Mouse (Mus musculus) embryonic facial prominence, embryonic 13.5 days (tissue): ENCODE results near the gene Mybph. TPM values are rescaled to one million over a fixed set of nuclear protein-coding genes. Genes with fewer than 3 reads are reported as not detected.

Experiments used
- ATAC-seq: fragments of 200-750 bp; cut with Nextera tagmentation; 2 replicates; pipeline ENCODE4 v1.8.0; 2017; ENCODE audit warnings: low read depth; ENCODE audit not compliant: insufficient number of reproducible peaks, insufficient read depth, low FRiP score, low TSS enrichment
- H3K27ac ChIP-seq: fragments of 300-500 bp; sonication (generic); 2 replicates; pipeline ENCODE4 v1.5.1; 2015; ENCODE audit warnings: moderate library complexity, mild to moderate bottlenecking, inconsistent platforms
- H3K27me3 ChIP-seq: fragments of 300-500 bp; sonication (generic); 2 replicates; pipeline ENCODE4 v1.6.1; 2015; ENCODE audit warnings: mild to moderate bottlenecking, inconsistent platforms
- H3K36me3 ChIP-seq: fragments of 300-500 bp; sonication (generic); 2 replicates; pipeline ENCODE4 v1.6.1; 2015; ENCODE audit warnings: mild to moderate bottlenecking, inconsistent platforms
- H3K4me1 ChIP-seq: fragments of 300-500 bp; sonication (generic); 2 replicates; pipeline ENCODE4 v1.6.1; 2015; ENCODE audit warnings: inconsistent platforms
- H3K4me2 ChIP-seq: fragments of 300-500 bp; sonication (generic); 2 replicates; pipeline ENCODE4 v1.6.1; 2015; ENCODE audit warnings: moderate library complexity, mild to moderate bottlenecking, inconsistent platforms
- H3K4me3 ChIP-seq: fragments of 300-500 bp; sonication (generic); 2 replicates; pipeline ENCODE4 v1.5.1; 2015; ENCODE audit warnings: mild to moderate bottlenecking, inconsistent platforms
- H3K9ac ChIP-seq: fragments of 300-500 bp; sonication (generic); 2 replicates; pipeline ENCODE4 v1.6.1; 2015; ENCODE audit warnings: mild to moderate bottlenecking, inconsistent platforms
- H3K9me3 ChIP-seq: fragments of 300-500 bp; sonication (generic); 2 replicates; pipeline ENCODE4 v1.6.1; 2016; ENCODE audit warnings: inconsistent platforms
- WGBS: fragments of 180-500 bp; shearing (Covaris S2); methylation state at CpG from one replicate; pipeline ENCODE4 v1.1.7; 2015; ENCODE audit warnings: mixed read lengths; 5-methylcytosine and 5-hydroxymethylcytosine counted together
- polyA plus RNA-seq: library from polyadenylated mRNA; unstranded; fragments of >200 nt; fragmentation: Nextera tagmentation; extraction: Ambion mirVana; gene quantifications from 2 replicates; pipeline ENCODE4 v1.2.1, GENCODE M21; 2015

Mybph gene
- polyA plus RNA-seq, 1 experiment from 2014 or later, result 9.9 TPM

GRCm38 (mm10) chr1:134215059-134215458, 21.8 kb downstream of the Mybph start:
- Histone ChIP-seq H3K4me1 (peaks cover 19% of the 10 kb centered on the region), H3K27ac (no peak overlapping the region), H3K9ac (no peak overlapping the region), H3K36me3 (no peaks in the 10 kb centered on the region), H3K4me3 (no peak overlapping the region), H3K9me3 (no peaks in the 10 kb centered on the region), H3K4me2 (no peak overlapping the region), H3K27me3 (no peaks in the 10 kb centered on the region)
- no peak for ATAC-seq
- WGBS, result 51% methylated on average over 7 of the region's 7 CpGs

GRCm38 (mm10) chr1:134215751-134216628, 22.7 kb downstream of the Mybph start:
- no peaks in the 10 kb centered on the region for H3K9me3 ChIP-seq
- no peaks in the 10 kb centered on the region for H3K27me3 ChIP-seq
- WGBS, result 32% methylated on average over 11 of the region's 11 CpGs
- H3K9ac ChIP-seq, result no peak overlapping the region
- no peak overlapping the region for H3K27ac ChIP-seq
- ATAC-seq, result no peak
- no peak overlapping the region for H3K4me3 ChIP-seq
- no peaks in the 10 kb centered on the region for H3K36me3 ChIP-seq
- H3K4me2 ChIP-seq, result no peak overlapping the region
- H3K4me1 ChIP-seq, result peaks cover 16% of the 10 kb centered on the region

GRCm38 (mm10) chr1:134216629-134216971, 23.4 kb downstream of the Mybph start:
- 85% methylated on average over 2 of the region's 2 CpGs for WGBS
- H3K27ac ChIP-seq, result no peak overlapping the region
- H3K9ac ChIP-seq, result no peak overlapping the region
- no peaks in the 10 kb centered on the region for H3K9me3 ChIP-seq
- H3K4me3 ChIP-seq, result no peak overlapping the region
- ATAC-seq, result no peak
- no peaks in the 10 kb centered on the region for H3K27me3 ChIP-seq
- H3K4me1 ChIP-seq, result peaks cover 10% of the 10 kb centered on the region
- H3K4me2 ChIP-seq, result no peak overlapping the region
- H3K36me3 ChIP-seq, result no peaks in the 10 kb centered on the region

GRCm38 (mm10) chr1:134217028-134217481, 23.8 kb downstream of the Mybph start:
- Histone ChIP-seq H3K4me2 (no peak overlapping the region), H3K27me3 (no peaks in the 10 kb centered on the region), H3K27ac (no peak overlapping the region), H3K9me3 (no peaks in the 10 kb centered on the region), H3K9ac (no peak overlapping the region), H3K36me3 (no peaks in the 10 kb centered on the region), H3K4me3 (no peak overlapping the region), H3K4me1 (peaks cover 6% of the 10 kb centered on the region)
- 61% methylated on average over 12 of the region's 12 CpGs for WGBS
- no peak for ATAC-seq

DNA sequence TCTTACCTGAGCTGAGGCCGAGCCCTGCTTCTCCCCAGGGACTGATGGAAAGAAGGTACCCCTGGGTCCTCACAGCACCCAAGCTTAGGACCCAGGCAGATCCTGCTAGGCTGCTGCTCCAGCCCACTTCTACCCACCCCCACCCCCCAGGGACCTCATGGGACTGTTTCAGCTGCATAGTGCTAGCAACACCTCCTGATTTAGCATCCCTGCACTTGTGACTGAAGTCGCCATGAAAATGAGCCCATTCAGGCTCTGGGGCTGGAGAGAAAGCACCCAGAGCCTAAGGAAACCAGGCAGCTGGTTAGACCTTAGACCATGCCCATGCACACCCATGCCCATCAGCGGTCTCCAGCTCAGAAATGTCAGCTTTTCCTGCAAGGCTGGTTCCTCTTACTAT, 24.7 kb downstream of the Mybph start:
- Histone ChIP-seq H3K36me3 (no peaks in the 10 kb centered on the region), H3K9ac (no peak overlapping the region), H3K4me2 (no peak overlapping the region), H3K4me1 (peaks cover 6% of the 10 kb centered on the region), H3K4me3 (no peak overlapping the region), H3K27me3 (no peaks in the 10 kb centered on the region), H3K27ac (no peak overlapping the region), H3K9me3 (no peaks in the 10 kb centered on the region)
- no peak for ATAC-seq
- WGBS, result 82% methylated on average over 3 of the region's 3 CpGs

- WGBS, result 83% methylated on average over 5 of the region's 5 CpGs
- H3K9ac ChIP-seq, result no peak overlapping the region
- peaks cover 6% of the 10 kb centered on the region for H3K4me1 ChIP-seq
- H3K36me3 ChIP-seq, result no peaks in the 10 kb centered on the region
- no peak for ATAC-seq
- no peaks in the 10 kb centered on the region for H3K27me3 ChIP-seq
- H3K4me2 ChIP-seq, result no peak overlapping the region
- no peaks in the 10 kb centered on the region for H3K9me3 ChIP-seq
- no peak overlapping the region for H3K4me3 ChIP-seq
- H3K27ac ChIP-seq, result no peak overlapping the region
Observed at GRCm38 (mm10) chr1:134219608-134220007, 26.4 kb downstream of the Mybph start.

- H3K4me3 ChIP-seq, result no peak overlapping the region
- H3K4me2 ChIP-seq, result no peak overlapping the region
- ATAC-seq, result no peak
- no peak overlapping the region for H3K27ac ChIP-seq
- WGBS, result 94% methylated on average over 1 of the region's 1 CpGs
- H3K36me3 ChIP-seq, result no peaks in the 10 kb centered on the region
- H3K9me3 ChIP-seq, result no peaks in the 10 kb centered on the region
- H3K27me3 ChIP-seq, result no peaks in the 10 kb centered on the region
- no peaks in the 10 kb centered on the region; the same call in 1 of the 2 replicates for H3K4me1 ChIP-seq
- no peak overlapping the region for H3K9ac ChIP-seq
Observed at GRCm38 (mm10) chr1:134221172-134221571, 27.9 kb downstream of the Mybph start.

DNA sequence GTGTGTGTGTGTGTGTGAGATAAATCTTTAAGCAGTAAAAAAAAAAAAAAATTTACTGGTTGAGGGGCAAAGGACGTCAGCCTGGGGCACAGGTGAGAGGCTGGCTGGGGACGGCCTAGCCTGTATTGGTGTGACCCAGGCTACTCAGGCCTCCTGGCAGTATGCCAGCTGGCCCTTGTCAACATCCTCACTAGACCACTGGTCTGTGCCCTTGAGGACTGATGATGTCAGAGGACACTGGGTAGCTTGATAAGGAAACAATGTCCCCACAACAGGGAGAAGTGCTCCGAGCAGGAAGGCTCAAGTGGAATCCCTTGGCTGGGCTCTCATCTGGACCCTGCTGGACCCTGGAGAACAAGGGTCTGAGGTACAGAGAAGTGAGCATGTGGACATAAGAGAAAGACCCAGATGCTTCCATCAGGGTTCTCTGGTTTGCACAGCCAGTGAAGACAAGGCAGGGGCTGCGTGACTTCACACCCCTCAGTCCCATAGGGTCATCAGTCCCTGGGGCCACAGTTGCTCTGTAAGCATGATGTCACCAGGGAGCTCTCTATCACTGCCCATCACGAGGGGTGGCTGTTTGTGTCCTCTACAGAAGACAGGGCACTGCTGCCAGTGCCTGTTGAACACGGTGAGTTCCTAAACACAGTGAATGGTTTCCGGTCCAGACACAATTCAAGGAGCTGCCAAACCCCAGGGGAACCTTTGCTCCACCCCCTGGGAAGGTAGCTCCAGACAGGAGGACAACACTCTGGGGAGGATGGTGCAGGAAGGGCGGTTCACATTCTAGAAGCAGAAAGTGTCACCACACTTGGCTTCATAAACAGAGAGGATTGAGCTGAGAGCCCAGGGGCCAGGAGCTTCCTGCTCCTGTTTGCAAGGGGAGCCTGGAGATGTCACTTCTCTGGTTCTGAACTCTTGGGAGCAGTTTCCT, 29.1 kb downstream of the Mybph start:
- no peak overlapping the region for H3K4me2 ChIP-seq

DNA sequence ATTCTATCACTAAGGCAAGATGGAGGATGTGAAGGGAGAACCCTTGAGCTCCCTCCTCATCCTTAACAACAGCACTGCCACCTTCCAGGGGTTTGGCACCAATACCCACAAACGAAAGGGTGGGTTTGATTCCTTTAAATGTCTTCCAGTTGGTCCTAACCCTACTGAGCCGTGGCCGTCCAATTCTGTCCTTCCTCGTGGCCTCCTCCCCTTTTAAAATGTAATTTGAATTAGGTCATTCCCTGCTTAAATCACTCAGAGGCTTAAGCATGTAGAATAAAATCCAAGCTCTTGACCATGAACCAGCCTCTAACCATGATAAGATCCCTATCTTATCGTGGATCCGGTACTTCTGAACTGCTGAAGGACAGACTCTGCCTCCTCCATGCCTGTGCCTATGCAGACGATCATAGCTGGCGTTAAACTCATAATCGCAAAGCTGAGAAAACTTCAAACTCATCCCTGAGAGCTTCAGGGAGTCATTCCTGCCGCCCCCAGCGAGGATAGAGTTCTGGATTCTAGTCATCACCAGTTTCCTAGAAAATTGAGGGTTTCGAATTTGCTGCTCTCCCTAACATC, 31.5 kb downstream of the Mybph start:
- no peak overlapping the region for H3K4me3 ChIP-seq
- no peaks in the 10 kb centered on the region for H3K36me3 ChIP-seq
- WGBS, result 85% methylated on average over 12 of the region's 12 CpGs
- no peak overlapping the region for H3K27ac ChIP-seq
- no peaks in the 10 kb centered on the region for H3K4me1 ChIP-seq
- no peak overlapping the region for H3K4me2 ChIP-seq
- no peaks in the 10 kb centered on the region for H3K27me3 ChIP-seq
- no peak for ATAC-seq
- no peak overlapping the region for H3K9ac ChIP-seq
- no peaks in the 10 kb centered on the region for H3K9me3 ChIP-seq

More for the DNA sequence above, 29.1 kb downstream of the Mybph start:
- Histone ChIP-seq H3K36me3 (no peaks in the 10 kb centered on the region), H3K4me1 (no peaks in the 10 kb centered on the region), H3K4me3 (no peak overlapping the region), H3K27ac (no peak overlapping the region), H3K27me3 (no peaks in the 10 kb centered on the region), H3K9me3 (no peaks in the 10 kb centered on the region), H3K9ac (no peak overlapping the region)
- no peak for ATAC-seq
- WGBS, result 57% methylated on average over 8 of the region's 8 CpGs

GRCm38 (mm10) chr1:134225375-134225774, 32.1 kb downstream of the Mybph start:
- no peak overlapping the region for H3K4me2 ChIP-seq
- ATAC-seq, result no peak
- no peaks in the 10 kb centered on the region for H3K9me3 ChIP-seq
- no peak overlapping the region for H3K9ac ChIP-seq
- H3K36me3 ChIP-seq, result no peaks in the 10 kb centered on the region
- H3K27ac ChIP-seq, result no peak overlapping the region
- no peak overlapping the region for H3K4me3 ChIP-seq
- 86% methylated on average over 5 of the region's 5 CpGs for WGBS
- no peaks in the 10 kb centered on the region for H3K27me3 ChIP-seq
- H3K4me1 ChIP-seq, result no peaks in the 10 kb centered on the region

GRCm38 (mm10) chr1:134226739-134227138, 33.5 kb downstream of the Mybph start:
- 84% methylated on average over 8 of the region's 8 CpGs for WGBS
- no peaks in the 10 kb centered on the region for H3K36me3 ChIP-seq

More at GRCm38 (mm10) chr1:134226739-134227138, 33.5 kb downstream of the Mybph start:
- Histone ChIP-seq H3K9ac (no peak overlapping the region), H3K9me3 (no peaks in the 10 kb centered on the region), H3K27me3 (no peaks in the 10 kb centered on the region), H3K4me2 (no peak overlapping the region), H3K4me1 (no peaks in the 10 kb centered on the region), H3K4me3 (no peak overlapping the region), H3K27ac (no peak overlapping the region)
- ATAC-seq, result no peak
